Mouse (Mus musculus): ENCODE results near the gene Trim30d.

GRCm38 (mm10) chr7:104549833-104550232, 42.2 kb upstream of the Trim30d start, which contains the start of gene Olfr651:
- TF ChIP-seq HCFC1 (IDR thresholded peaks at IDR 0.05; ENCODE audit: borderline replicate concordance, insufficient read depth, low read length) = no peak
- no peak for TF ChIP-seq MAFK (IDR thresholded peaks at IDR 0.05; ENCODE audit: insufficient read depth, low read depth, low read length)
